Mouse (Mus musculus) mouse embryonic stem cell (cell line): ENCODE results near the gene Ak3.

Source experiments
- in situ Hi-C, 2 experiments: fragments of 300-500 bp; cut with MboI; formaldehyde crosslinking; loops; 1 replicate in 1 of 2; 3 replicates in 1 of 2; pipeline ENCODE4 v1.14.3; 2019 to 2020; ENCODE audit warnings: low sequenced_read_pairs in 2 of 2, low pct_unique_long_range_greater_than_20kb in 1 of 2, mixed read lengths in 1 of 2; ENCODE audit not compliant: unreplicated experiment in 1 of 2

The Ak3 gene

DNA sequence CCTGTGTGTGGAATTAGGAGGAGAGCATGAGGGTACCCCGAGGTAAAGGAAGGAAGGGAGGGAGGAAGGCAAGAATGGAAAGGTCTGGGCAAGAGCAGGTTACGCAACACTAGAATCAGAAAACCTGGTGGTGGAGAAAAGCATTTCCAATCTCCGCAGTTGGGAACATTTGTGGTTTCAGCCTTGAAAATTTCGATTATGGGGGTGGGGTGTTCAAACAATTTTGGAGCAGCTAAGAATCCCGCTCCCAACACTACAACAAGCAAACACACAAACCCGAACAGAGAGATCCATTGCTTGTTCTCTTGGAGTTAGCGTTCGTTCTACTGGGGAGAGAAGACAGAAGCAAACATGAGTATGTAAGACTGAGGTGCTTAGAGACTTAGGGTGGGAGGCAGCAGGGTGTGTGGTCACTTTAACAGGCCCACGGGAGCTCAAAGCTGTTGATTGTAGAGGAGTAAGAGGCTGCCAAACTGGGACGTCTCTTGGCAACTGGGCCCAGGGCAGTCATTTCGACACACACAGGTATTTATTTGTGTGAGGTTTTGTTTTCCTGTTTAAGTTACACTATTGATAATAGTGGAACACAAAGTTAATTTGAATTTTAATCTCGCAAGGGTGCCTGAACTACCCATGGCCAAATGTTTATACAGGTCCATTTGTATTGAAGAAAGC lies 1.8 kb upstream of the Ak3 start:
- in situ Hi-C loops = loop anchor here (10.0 to 25.0 kb wide), 2 partner anchors 275 to 463 kb away; partner anchors contain the start of gene Ric1 (in 1 of the 2)

- in situ Hi-C loops = no loop called here
Observed at GRCm38 (mm10) chr19:29046961-29047333, 814 bp downstream of the Ak3 start.

DNA sequence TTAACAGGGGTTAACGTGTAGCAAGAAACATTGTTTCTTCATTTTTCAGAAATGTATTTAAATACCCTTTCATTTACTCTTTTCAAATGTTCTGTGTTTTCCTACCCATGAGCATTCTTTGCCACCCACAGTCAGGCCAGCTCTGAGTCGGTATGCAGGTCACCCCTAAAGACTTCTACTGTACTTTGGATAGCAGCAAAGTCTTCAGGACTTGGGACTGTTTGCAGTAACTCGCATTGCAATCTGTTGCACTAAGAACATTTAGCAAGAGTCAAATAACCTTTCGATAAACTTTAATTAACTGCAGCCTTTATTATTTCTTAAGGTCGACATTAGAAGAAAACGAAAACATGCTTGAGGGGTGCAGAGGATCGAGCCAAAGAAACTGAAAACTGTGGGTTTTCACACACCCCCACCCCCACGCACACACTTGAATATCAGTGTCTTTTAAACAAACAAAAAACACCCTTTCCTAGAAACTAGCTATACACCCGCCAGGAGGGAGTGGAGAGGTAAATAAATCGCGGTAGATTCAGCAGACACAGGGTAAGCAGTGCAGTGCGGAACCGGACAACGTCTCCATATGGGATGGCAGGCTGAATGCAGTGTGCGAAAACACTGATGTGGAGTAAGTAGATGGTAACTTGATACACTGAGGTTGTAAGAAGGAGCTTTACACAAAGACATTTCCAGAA lies 1.7 kb downstream of the Ak3 start:
- in situ Hi-C loops = no loop called here

GRCm38 (mm10) chr19:29045369-29045768 lies 2.4 kb downstream of the Ak3 start:
- in situ Hi-C loops = no loop called here

DNA sequence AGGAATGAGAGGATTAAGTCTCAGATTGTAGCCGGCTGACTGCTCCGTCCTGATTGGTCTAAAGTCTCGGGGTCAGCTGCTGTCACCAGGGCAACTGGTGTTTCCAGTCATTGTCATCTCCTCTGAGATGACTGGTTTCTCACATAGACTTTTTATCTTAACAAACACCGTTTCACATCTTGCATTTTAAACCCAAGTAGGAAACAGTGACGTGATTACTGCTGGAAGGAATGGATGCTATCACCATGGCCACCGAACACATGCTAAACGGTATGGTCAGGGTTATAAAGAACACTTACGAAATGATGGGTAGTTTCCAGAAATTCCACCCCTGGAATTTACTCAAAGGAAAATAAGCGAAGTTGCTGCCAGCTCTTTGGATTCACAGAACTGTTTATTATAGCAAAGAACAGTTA lies 3.4 kb downstream of the Ak3 start:
- in situ Hi-C loops = no loop called here

DNA sequence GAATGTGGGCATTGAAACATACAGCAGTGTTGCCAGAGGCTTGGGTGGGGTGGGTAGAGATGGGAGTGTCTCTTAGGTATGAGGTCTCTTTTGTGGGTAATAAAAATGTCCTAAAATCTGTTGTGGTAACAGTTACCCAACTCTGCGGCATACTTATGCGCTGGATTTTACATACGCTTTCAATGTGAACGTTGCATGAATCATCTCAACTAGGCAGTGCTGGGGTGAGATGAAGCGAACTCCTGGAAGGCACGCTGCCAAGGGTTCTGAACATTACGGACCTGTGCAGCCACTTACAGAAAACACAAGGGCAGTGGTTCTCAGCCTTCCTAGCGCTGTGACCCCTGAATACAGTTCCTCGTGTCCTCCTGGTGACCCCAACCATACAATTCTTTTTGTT lies 5.1 kb downstream of the Ak3 start:
- in situ Hi-C loops = no loop called here

DNA sequence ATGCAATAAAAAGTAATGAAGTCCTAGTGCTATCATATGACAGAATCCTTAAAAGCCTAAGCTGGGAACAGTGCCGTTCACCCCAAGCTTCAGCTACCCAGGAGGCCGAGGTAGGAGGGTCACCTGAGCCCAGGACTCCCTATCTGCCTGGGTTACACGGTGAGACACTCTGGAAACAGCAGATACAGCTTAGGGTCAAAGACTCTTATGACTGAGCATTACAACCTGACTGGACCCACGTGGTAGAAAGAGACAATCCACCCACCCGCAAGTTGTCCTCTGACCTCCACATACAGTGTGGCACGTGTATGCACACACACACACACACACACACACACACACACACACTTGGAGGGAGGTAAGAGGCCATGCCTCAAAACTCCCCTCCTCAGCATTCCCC lies 5.6 kb downstream of the Ak3 start:
- in situ Hi-C loops = no loop called here

DNA sequence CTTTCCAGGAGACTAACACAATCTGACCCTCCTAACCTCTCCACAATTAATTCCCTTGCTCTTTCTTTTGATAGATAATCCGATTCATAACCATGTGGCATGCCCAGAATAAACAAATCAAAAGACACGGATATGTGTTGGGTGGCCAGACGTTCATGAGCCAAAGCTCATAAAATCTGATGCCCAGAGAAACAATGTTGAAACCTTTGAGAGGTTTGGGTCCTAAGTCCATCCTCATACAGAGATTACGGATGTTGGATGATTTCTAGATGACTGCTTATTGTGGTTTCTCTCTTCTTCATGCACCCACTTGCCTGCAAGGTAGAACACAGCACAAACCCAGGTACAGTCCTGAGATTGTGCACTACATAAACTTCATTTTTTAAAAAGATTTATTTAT lies 7.6 kb downstream of the Ak3 start:
- in situ Hi-C loops = no loop called here

DNA sequence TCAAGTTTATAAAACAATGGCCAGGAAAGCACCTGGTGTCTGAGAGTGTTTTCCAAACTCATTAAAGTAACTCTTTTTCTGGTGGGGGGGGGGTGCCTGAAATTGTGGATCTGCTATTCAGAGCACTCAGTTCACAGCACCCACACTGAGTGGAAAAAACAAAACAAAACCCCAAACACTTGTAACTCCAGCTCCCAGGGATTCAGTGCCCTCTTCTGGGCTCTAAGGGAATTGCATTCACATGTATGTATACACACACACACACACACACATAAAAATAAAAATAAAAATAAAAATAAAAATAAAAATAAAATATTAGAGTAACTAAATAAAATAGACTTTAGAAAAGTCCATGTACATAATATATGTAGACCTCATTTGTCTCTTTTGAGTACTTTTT lies 8.4 kb downstream of the Ak3 start:
- in situ Hi-C loops = loop anchor here (10.0 kb wide), 3 partner anchors 65 to 255 kb away; no protein-coding TSS in a partner anchor

DNA sequence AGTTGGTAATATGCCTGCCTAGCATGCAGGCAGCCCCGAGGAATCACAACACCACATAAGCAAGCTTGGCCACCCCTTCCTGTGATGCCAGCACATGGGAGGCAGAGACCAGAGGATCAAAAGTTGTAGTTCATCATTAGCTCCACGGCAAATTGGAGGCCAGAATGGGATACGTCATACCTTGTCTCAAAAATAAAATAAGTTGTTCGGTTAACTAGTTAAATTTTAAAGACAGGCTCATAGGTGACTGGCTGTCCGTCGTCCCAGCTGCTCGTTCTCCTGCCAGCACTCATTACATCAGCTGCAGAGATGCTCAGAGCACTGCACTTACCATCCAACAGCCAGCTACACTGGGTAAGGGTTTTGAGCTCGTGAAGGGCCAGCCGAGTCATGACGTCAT lies 10.2 kb downstream of the Ak3 start:
- in situ Hi-C loops = loop anchor here (10.0 kb wide), 3 partner anchors 63 to 253 kb away; no protein-coding TSS in a partner anchor

DNA sequence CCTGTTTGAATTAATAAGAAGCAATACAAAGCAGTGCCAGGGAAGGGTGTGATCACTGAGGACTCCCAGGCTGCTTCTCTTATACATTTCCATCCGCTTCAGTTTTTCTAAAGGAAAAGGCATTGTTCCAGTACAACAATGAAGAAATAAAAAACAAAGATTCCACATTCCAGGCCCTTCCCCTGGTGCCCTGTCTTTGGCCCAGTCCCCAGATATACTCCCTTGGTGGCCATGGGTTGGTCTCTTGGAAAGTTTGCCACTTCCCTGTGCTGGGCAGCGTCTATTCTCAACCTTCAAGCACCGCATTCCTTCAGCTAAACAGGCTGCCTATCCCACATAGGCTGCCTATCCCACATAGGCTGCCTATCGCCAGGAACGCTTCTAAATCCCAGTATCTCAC lies 10.7 kb downstream of the Ak3 start:
- in situ Hi-C loops = loop anchor here (10.0 kb wide), 3 partner anchors 62 to 252 kb away; no protein-coding TSS in a partner anchor

- in situ Hi-C loops = loop anchor here (5.0 to 10.0 kb wide), 4 partner anchors 55 to 248 kb away; no protein-coding TSS in a partner anchor
Observed at GRCm38 (mm10) chr19:29032662-29033061, 15.1 kb downstream of the Ak3 start.

DNA sequence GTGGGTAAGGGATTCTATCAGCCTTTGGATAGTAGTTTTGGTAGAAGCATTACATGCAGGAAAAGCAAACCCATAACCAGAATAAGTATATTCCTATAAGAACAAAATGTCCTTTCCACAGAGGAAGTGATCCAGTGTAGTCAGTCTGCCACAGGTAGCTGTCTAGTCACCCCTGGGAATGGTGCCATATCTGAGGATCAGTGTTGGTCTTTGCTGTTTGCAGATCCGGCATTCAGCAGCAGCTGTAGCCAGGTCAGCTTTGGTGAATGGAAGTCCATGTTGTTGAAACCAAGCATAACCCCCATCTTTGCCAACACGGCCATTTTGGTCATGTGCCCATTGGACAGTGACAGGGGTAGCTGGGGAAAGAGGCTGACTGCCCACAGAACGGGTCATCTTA lies 16.0 kb downstream of the Ak3 start:
- in situ Hi-C loops = loop anchor here (5.0 to 10.0 kb wide), 4 partner anchors 54 to 247 kb away; no protein-coding TSS in a partner anchor

GRCm38 (mm10) chr19:29024391-29024947 lies 23.3 kb downstream of the Ak3 start:
- in situ Hi-C loops = loop anchor here (10.0 to 25.0 kb wide), 2 partner anchors 240 to 462 kb away; no protein-coding TSS in a partner anchor

GRCm38 (mm10) chr19:29021754-29022345 lies 25.9 kb downstream of the Ak3 start:
- in situ Hi-C loops = loop anchor here (10.0 to 25.0 kb wide), 2 partner anchors 237 to 460 kb away; no protein-coding TSS in a partner anchor

- in situ Hi-C loops = loop anchor here (10.0 to 25.0 kb wide), 2 partner anchors 235 to 457 kb away; no protein-coding TSS in a partner anchor
Observed at GRCm38 (mm10) chr19:29019647-29020046, 28.1 kb downstream of the Ak3 start.

GRCm38 (mm10) chr19:29016786-29017185 lies 31.0 kb downstream of the Ak3 start:
- in situ Hi-C loops = loop anchor here in 1 of 2 experiments (25.0 kb wide), 1 partner anchor 454 kb away; no protein-coding TSS in a partner anchor

GRCm38 (mm10) chr19:29016204-29016765 lies 31.5 kb downstream of the Ak3 start:
- in situ Hi-C loops = loop anchor here in 1 of 2 experiments (25.0 kb wide), 1 partner anchor 454 kb away; no protein-coding TSS in a partner anchor
